Mouse (Mus musculus): ENCODE measurements around the gene Kpna2.
A peak's percentile ranks its signal among the peaks of the same experiment; 100 is the strongest.
"Not testable (repeated sequence)": the region's sequence is repeated elsewhere in the genome, so short reads cannot be mapped to it uniquely, and the experiment has no call there.

Gene Kpna2

DNA sequence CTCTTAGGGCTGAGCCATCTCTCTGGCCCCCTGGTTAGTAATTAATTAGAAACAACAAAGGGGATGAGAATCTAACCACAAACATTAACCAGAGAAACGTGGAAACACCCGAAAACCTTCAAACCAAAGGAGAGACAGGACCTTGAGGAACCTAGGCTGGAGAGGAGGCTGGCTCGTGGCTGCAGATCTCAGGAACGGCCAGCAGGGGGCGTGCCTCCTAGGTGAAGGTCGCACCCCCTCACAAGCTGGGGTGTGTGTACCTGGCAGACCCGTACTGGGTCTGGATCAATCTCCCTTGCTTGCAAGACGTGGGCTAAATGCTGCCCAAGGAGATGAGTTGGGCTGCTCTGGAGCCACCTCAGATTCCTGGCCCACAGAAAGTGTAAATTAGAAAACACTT lies 19.3 kb upstream of the Kpna2 start:
- no peak for DNase-seq

- no peak for DNase-seq
These were observed 18.1 kb upstream of the Kpna2 start for GRCm38 (mm10) chr11:107017339-107017886.

- no peak for DNase-seq
These were observed 17.6 kb upstream of the Kpna2 start for GRCm38 (mm10) chr11:107016893-107017292.

DNA sequence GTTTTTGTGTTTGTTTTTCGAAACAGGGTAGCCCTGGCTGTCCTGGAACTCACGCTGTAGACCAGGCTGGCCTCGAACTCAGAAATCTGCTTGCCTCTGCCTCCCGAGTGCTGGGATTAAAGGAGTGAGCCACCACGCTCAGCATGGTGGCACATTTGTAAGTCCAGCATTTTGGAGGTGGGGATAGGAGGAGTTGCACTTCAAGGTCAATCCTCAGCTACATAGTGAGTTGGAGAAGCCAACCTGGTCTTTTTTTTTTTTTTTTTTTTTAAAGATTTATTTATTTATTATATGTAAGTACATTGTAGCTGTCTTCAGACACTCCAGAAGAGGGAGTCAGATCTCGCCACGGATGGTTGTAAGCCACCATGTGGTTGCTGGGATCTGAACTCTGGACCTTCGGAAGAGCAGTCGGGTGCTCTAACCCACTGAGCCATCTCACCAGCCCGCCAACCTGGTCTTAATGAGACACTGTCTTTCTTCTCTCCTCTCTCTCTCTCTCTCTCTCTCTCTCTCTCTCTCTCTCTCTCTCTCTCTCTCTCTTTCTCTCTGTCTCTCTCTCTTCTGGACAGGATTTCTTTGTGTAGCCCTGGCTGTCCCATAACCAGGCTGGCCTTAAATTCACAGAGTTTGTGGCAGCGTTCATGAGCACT lies 16.3 kb upstream of the Kpna2 start:
- DNase-seq, result not testable (repeated sequence)

GRCm38 (mm10) chr11:107014597-107015309 lies 15.4 kb upstream of the Kpna2 start:
- DNase-seq, result no peak

DNA sequence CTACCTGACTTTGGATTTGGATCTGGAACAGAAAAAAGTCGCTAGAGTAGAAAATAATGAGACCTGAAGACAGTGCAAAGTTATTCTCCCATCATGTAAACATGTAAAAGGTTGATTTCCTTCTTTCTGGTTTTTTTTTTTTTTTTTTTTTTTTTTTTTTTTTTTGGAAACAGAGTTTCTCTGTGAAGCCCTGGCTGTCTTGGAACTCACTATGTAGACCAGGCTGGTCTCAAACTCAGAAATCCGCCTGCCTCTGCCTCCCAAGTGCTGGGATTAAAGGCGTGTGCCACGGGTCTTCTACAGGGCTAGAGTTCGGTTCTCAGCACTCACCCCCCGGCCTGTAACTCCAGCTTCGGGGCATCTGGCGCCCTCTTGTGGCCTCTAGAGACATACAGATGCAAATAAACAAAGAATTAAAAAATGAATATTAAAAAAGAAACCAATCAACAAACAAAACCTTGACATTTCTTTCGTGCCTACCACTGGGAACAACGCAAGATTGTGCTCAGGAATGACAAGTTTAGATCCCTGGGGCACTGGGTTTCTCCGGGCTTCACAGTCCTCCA lies 14.8 kb upstream of the Kpna2 start:
- no peak for DNase-seq

- DNase-seq, result peak; percentile 98
These were observed 13.1 kb upstream of the Kpna2 start for GRCm38 (mm10) chr11:107012324-107013017.

DNA sequence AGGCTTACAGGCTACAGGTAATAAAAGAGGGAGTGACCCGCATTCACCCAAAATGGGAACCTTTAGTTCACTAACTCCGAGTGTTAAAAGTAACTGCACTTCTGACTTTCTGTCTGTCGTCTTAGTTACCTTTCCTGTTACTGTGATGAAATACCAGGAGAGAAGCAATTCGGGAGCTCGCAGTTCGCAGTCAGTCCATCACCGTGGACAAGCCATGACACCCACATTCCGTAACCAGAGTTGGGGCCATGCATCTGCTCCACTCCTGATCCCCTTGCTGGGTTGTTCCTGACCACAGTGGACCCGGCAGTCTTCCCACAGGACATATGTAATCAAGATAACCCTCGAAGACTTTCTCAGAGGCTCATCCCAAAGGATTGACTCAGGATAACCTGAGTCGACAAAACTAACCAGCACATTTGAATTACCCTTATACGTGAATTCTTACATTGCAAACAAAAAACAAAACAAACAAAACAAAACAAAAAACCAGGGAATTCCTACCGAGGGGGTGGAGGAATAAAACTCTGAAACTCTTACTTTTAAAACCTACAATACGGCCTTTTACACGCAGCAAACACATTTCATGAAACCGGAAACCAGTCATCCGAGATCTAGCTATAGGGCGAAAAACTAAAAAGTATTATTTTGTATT lies 12.5 kb upstream of the Kpna2 start:
- DNase-seq, result no peak

- DNase-seq, result no peak
These were observed 11.8 kb upstream of the Kpna2 start for GRCm38 (mm10) chr11:107011171-107011570.

- no peak for DNase-seq
These were observed 11.1 kb upstream of the Kpna2 start for GRCm38 (mm10) chr11:107010447-107010846.

DNA sequence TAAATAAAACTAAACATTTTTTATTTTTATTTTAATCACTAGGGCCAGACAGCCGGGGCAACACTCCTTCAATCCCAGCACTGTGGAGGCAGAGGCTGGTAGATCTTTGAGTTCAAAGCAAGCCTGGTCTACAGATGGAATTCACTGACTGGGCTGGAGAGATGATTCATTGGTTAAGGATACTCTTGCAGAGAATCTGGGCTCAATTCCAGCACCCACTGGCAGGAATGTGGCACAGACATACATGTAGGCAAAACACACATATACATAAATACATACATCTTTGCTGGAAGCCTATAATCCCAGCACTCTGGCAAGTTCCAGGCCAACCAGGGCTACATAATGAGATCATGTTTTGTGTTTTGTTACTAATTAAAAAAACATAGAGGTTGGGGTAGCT lies 6.2 kb upstream of the Kpna2 start:
- DNase-seq, result no peak

DNA sequence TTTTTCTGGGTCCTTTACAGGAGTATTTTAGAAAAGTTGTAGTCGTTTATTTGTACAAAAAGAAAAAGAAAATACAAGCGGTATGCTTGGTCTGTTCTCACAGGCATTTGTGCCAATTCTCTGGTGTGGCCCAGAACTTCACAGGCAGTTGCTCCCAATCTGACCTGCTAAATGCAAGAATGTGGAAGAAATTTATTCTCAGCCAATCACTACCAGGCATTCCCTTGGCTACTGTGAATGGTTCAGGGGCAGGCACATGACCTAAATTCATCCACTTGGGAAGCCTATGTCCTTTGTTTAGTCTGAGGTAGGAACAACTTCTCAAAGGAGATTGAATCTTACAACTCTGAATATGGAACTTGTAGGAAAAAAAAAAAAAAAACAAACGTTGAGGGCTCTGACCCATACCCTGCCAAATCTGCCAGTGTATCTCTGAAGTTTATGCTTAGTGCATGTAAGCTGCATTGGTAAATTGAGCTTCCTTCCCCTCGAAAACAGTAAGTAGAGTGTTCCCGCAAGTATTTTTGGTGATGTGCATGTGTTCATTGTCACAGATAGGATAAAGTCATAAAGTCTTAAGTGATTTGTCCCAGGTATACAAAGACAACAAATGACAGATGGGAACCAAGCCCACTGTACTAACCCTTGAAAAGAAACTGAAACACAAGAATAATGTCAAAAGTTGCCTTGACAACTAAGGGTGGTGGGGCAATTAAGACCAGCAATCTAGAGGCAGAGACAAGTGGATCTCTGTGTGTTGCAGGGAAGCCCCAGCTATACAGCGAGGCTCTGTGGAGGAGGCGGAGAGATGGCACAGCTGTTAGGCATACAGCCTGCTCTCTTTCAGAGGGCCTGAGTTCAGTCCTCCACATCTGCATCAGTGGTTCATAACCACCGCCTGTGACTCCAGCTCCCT lies 2.7 kb upstream of the Kpna2 start:
- no peak for DNase-seq

DNA sequence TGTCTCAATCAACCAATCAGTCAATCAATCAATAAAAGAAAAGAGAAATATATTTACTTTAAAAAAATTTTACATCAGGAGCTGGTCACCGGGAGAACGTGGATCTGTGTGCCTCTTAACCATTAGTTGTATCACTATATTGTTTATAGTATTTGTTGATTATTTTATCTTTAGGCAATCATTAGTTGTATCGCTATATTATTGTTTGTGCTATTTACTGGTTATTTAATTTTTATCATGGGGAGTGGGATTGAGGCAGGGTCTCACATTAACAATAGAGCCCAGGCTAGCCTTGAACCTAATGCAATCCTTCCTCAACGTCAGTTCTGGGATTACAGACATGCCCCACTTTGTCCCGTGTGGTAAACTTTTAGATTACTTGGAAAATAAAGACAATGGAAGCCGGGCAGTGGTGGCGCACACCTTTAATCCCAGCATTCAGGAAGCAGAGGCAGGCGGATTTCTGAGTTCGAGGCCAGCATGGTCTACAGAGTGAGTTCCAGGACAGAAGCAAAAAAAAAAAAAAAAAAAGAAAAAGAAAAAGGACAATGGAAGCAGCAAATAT lies 690 bp upstream of the Kpna2 start:
- DNase-seq, result no peak

- DNase-seq, result peak; percentile 27
These were observed 640 bp downstream of the Kpna2 start for GRCm38 (mm10) chr11:106998651-106999150.

DNA sequence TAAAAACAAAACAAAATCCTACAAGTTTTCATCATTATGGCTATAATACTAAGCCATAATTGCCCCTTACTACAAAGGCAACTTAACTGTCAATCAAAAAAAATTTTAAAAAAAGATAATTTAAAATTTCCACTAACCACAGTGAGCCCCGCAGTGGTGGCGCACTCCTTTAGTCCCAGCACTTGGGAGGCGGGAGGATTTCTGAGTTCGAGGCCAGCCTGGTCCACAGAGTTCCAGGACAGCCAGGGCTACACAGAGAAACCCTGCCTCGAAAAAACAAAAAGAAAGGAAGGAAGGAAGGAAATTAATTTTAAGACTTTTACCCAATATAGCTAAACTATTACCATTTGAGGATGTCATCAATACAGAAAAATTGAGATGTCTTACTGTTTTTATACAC lies 1.4 kb downstream of the Kpna2 start:
- DNase-seq, result no peak

DNA sequence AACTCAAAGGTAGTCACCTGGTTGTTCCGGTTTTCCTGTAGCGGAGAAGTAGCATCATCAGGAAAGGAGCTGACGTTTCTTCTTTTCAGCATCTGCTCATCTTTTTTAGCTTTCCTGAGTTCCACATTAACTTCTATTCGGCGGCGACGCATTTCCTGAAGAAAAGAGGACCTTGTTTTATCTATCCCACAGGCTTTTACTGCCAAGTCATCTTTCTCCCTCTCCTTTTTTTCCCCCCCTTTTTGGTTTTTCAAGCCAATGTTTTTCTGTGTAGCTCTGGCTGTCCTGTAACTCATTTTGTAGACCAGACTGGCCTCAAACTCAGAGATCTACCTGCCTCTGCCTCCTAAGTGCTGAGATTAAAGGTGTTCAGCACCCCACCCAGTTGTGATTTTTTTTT lies 2.8 kb downstream of the Kpna2 start:
- not testable (repeated sequence) for DNase-seq

DNA sequence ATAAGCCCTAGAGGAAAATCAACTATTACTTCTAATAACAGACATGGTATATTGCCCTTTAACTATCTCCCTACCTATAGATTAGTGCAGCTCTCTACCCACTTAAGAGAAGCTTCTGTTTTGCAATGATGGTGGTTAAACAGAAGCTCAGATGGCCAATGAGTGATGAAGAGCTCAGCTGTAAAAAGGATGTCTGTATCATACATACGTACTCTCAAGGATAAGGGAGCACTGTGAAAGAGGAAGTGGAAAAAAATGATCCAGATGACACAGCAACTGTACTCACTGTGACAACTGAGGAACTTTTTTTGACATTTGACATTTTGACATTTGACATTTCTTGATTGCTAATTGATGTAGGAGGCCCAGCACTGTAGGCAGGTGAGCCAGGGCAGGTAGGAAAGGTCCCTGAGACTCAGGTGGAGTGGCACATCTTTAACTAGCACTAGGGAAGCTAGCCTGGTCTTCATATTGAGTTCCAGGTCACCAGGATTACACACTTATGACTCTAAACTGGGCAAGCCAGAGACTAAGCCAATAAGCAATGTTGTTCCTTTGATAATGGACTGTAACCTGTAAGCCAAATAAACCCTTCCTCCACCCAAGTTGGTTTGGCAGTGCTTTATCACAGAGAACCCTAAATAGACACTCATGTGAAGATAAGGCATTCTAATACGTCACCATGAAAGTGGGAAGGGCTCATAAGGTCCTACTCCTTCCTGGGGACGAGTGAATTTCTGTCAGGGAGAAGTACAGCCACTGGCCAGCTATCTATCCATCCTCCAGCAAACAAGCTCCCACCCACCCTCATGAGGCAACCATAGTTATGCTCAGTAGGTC lies 4.9 kb downstream of the Kpna2 start:
- no peak for DNase-seq

- no peak for DNase-seq
These were observed 12.0 kb downstream of the Kpna2 start for GRCm38 (mm10) chr11:106987384-106987783.

DNA sequence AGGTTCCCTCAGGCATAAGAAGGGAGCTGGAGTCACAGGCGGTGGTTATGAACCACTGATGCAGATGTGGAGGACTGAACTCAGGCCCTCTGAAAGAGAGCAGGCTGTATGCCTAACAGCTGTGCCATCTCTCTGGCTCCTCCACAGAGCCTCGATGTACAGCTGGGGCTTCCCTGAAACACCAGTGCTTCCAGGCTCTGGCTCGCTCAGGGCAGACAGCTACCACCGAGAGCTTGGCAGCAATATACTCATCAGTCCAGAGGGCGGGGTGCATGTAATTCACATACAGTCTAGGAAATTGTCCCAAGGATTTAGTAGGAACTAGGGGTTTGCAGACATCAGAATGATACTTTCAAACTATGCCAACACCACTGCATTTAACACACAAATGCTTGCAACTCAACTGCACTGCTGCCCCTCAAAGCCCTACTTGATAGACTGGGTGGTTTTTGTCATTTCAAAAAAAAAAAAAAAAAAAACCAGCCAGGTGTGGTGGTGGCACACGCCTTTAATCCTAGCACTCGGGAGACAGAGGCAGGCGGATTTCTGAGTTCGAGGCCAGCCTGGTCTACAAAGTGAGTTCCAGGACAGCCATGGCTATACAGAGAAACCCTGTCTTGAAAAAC lies 13.2 kb downstream of the Kpna2 start:
- not testable (repeated sequence) for DNase-seq

GRCm38 (mm10) chr11:106982351-106982750 lies 17.0 kb downstream of the Kpna2 start:
- no peak for DNase-seq
